Mouse (Mus musculus) bone marrow macrophage, adult 2 months (primary cell): ENCODE data around the gene Dgkk.

Experiments used
- CTCF ChIP-seq: IDR thresholded peaks from 2 replicates; pipeline ENCODE4 v1.5.1; 2012; ENCODE audit warnings: low read depth, mild to moderate bottlenecking, low read length, moderate library complexity
- POLR2A ChIP-seq: IDR thresholded peaks from 2 replicates; pipeline ENCODE4 v1.6.1; 2012; ENCODE audit warnings: mild to moderate bottlenecking, low read depth, low read length, borderline replicate concordance

DNA sequence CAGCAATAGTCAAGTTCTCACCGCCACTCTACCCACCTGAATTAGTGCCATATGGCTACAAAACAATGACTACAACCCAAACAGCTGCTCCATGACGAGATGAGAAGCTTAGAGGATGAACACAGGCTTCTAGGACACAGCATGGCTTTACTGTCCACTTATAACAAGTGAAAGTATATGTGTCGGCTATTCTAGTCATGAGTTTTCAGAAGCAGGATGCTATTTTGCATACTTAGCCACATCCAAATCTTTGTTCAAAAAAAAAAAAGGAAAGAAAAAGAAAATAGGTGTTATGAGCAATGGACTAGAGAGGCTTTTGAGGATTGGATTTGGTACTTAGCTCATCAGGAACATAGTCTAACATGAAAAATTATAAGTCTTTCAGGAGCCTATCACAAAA lies 74.4 kb downstream of the Dgkk start:
- TF ChIP-seq CTCF (no peak), POLR2A (no peak)
